Mouse (Mus musculus): ENCODE data around the gene Ifi27l2b. TPM values are rescaled to one million over a fixed set of nuclear protein-coding genes. Genes with fewer than 3 reads are reported as not detected.
"Not testable (repeated sequence)": the region's sequence is repeated elsewhere in the genome, so short reads cannot be mapped to it uniquely, and the experiment has no call there.

Ifi27l2b gene
- total and polyA plus RNA-seq, 3 experiments = 0.49 TPM; not detected in 2

- DNase-seq (ENCODE audit: low spot score) (peak; percentile 65), ATAC-seq (ENCODE audit: extremely low read depth, insufficient number of reproducible peaks, low FRiP score, poor library complexity, severe bottlenecking) (peak; percentile 52)
- TF ChIP-seq CTCF (IDR thresholded peaks at IDR 0.05; ENCODE audit: low read depth, low read length) (peak; percentile 100), GATA2 (IDR thresholded peaks at IDR 0.05; ENCODE audit: borderline replicate concordance, low read depth, low read length) (no peak), POLR2AphosphoS5 (IDR thresholded peaks at IDR 0.05; ENCODE audit: insufficient replicate concordance, low read depth, low read length) (no peak), TAL1 (conservative IDR thresholded peaks at IDR 0.05; ENCODE audit: low read depth, low read length) (no peak)
- Histone ChIP-seq H3K9me3 (replicated peaks) (no peaks in the 10 kb centered on the region), H3K4me3 (ENCODE audit: low read depth, low read length) (no peak overlapping the region), H3K4me1 (ENCODE audit: insufficient read depth, low read depth, low read length) (peaks cover 18% of the 10 kb centered on the region), H3K36me3 (replicated peaks) (no peaks in the 10 kb centered on the region), H3K27me3 (ENCODE audit: insufficient read depth, low read length) (no peaks in the 10 kb centered on the region)
Observed at GRCm38 (mm10) chr12:103492767-103493166, 35.7 kb upstream of the Ifi27l2b start.

- no peak for TF ChIP-seq CTCF (IDR thresholded peaks at IDR 0.05; ENCODE audit: low read depth, low read length)
- no peak for TF ChIP-seq TAL1 (conservative IDR thresholded peaks at IDR 0.05; ENCODE audit: low read depth, low read length)
- TF ChIP-seq GATA2 (IDR thresholded peaks at IDR 0.05; ENCODE audit: borderline replicate concordance, low read depth, low read length) = no peak
- no peak for TF ChIP-seq POLR2AphosphoS5 (IDR thresholded peaks at IDR 0.05; ENCODE audit: insufficient replicate concordance, low read depth, low read length)
- no peak for TF ChIP-seq GATA1 (IDR thresholded peaks at IDR 0.05; ENCODE audit: borderline replicate concordance, low read length)
- ATAC-seq (ENCODE audit: extremely low read depth, insufficient number of reproducible peaks, low FRiP score, poor library complexity, severe bottlenecking) = no peak
- no peaks in the 10 kb centered on the region for H3K36me3 ChIP-seq (replicated peaks)
- no peaks in the 10 kb centered on the region for H3K27me3 ChIP-seq (ENCODE audit: insufficient read depth, low read length)
- H3K4me3 ChIP-seq (ENCODE audit: low read depth, low read length) = no peak overlapping the region
- H3K9me3 ChIP-seq (replicated peaks) = no peaks in the 10 kb centered on the region
- H3K4me1 ChIP-seq (ENCODE audit: insufficient read depth, low read depth, low read length) = peaks cover 18% of the 10 kb centered on the region
- DNase-seq (ENCODE audit: low spot score) = no peak
Observed at GRCm38 (mm10) chr12:103491091-103491730, 34.2 kb upstream of the Ifi27l2b start.

- TF ChIP-seq GATA2 (IDR thresholded peaks at IDR 0.05; ENCODE audit: borderline replicate concordance, low read depth, low read length) (no peak), CTCF (IDR thresholded peaks at IDR 0.05; ENCODE audit: low read depth, low read length) (no peak), GATA1 (IDR thresholded peaks at IDR 0.05; ENCODE audit: borderline replicate concordance, low read length) (no peak), TAL1 (conservative IDR thresholded peaks at IDR 0.05; ENCODE audit: low read depth, low read length) (no peak), POLR2AphosphoS5 (IDR thresholded peaks at IDR 0.05; ENCODE audit: insufficient replicate concordance, low read depth, low read length) (no peak)
Observed at GRCm38 (mm10) chr12:103487750-103488149, 30.7 kb upstream of the Ifi27l2b start.

GRCm38 (mm10) chr12:103487276-103487675 is 30.3 kb upstream of the Ifi27l2b start:
- DNase-seq (ENCODE audit: low spot score) = no peak
- Histone ChIP-seq H3K27me3 (ENCODE audit: insufficient read depth, low read length) (no peaks in the 10 kb centered on the region), H3K9me3 (replicated peaks) (no peaks in the 10 kb centered on the region), H3K4me3 (ENCODE audit: low read depth, low read length) (no peak overlapping the region), H3K36me3 (replicated peaks) (no peaks in the 10 kb centered on the region), H3K4me1 (ENCODE audit: insufficient read depth, low read depth, low read length) (0 out of 2 replicates have a peak, but pooled peaks cover 6% of the 10 kb centered on the region)
- TF ChIP-seq GATA2 (IDR thresholded peaks at IDR 0.05; ENCODE audit: borderline replicate concordance, low read depth, low read length) (no peak), POLR2AphosphoS5 (IDR thresholded peaks at IDR 0.05; ENCODE audit: insufficient replicate concordance, low read depth, low read length) (no peak), CTCF (IDR thresholded peaks at IDR 0.05; ENCODE audit: low read depth, low read length) (no peak), GATA1 (IDR thresholded peaks at IDR 0.05; ENCODE audit: borderline replicate concordance, low read length) (no peak), TAL1 (conservative IDR thresholded peaks at IDR 0.05; ENCODE audit: low read depth, low read length) (no peak)
- ATAC-seq (ENCODE audit: extremely low read depth, insufficient number of reproducible peaks, low FRiP score, poor library complexity, severe bottlenecking) = no peak

More at GRCm38 (mm10) chr12:103487750-103488149, 30.7 kb upstream of the Ifi27l2b start:
- Histone ChIP-seq H3K36me3 (replicated peaks) (no peaks in the 10 kb centered on the region), H3K9me3 (replicated peaks) (no peaks in the 10 kb centered on the region), H3K4me1 (ENCODE audit: insufficient read depth, low read depth, low read length) (peaks cover 8% of the 10 kb centered on the region; the same call in 1 of the 2 replicates), H3K27me3 (ENCODE audit: insufficient read depth, low read length) (no peaks in the 10 kb centered on the region), H3K4me3 (ENCODE audit: low read depth, low read length) (no peak overlapping the region)
- no peak for ATAC-seq (ENCODE audit: extremely low read depth, insufficient number of reproducible peaks, low FRiP score, poor library complexity, severe bottlenecking)
- no peak for DNase-seq (ENCODE audit: low spot score)

GRCm38 (mm10) chr12:103486726-103487125 is 29.7 kb upstream of the Ifi27l2b start:
- Histone ChIP-seq H3K27me3 (ENCODE audit: insufficient read depth, low read length) (no peaks in the 10 kb centered on the region), H3K4me1 (ENCODE audit: insufficient read depth, low read depth, low read length) (0 out of 2 replicates have a peak, but pooled peaks cover 6% of the 10 kb centered on the region), H3K4me3 (ENCODE audit: low read depth, low read length) (no peak overlapping the region), H3K36me3 (replicated peaks) (no peaks in the 10 kb centered on the region), H3K9me3 (replicated peaks) (no peaks in the 10 kb centered on the region)
- ATAC-seq (ENCODE audit: extremely low read depth, insufficient number of reproducible peaks, low FRiP score, poor library complexity, severe bottlenecking) (no peak), DNase-seq (ENCODE audit: low spot score) (no peak)
- no peak for TF ChIP-seq TAL1 (conservative IDR thresholded peaks at IDR 0.05; ENCODE audit: low read depth, low read length)
- TF ChIP-seq GATA2 (IDR thresholded peaks at IDR 0.05; ENCODE audit: borderline replicate concordance, low read depth, low read length) = no peak
- no peak for TF ChIP-seq GATA1 (IDR thresholded peaks at IDR 0.05; ENCODE audit: borderline replicate concordance, low read length)
- no peak for TF ChIP-seq CTCF (IDR thresholded peaks at IDR 0.05; ENCODE audit: low read depth, low read length)
- TF ChIP-seq POLR2AphosphoS5 (IDR thresholded peaks at IDR 0.05; ENCODE audit: insufficient replicate concordance, low read depth, low read length) = no peak

- ATAC-seq (ENCODE audit: extremely low read depth, insufficient number of reproducible peaks, low FRiP score, poor library complexity, severe bottlenecking); DNase-seq (ENCODE audit: low spot score); H3K27me3 ChIP-seq (ENCODE audit: insufficient read depth, low read length); H3K36me3 ChIP-seq (replicated peaks); H3K9me3 ChIP-seq (replicated peaks); H3K4me1 ChIP-seq (ENCODE audit: insufficient read depth, low read depth, low read length); H3K4me3 ChIP-seq (ENCODE audit: low read depth, low read length): not testable (repeated sequence)
Observed at GRCm38 (mm10) chr12:103484200-103484972, 27.4 kb upstream of the Ifi27l2b start.

All from G1E (cell line).